Mouse (Mus musculus) telencephalon, adult 2 months (tissue): ENCODE data around the gene Gng3.
"Not testable (repeated sequence)": the region's sequence is repeated elsewhere in the genome, so short reads cannot be mapped to it uniquely, and the experiment has no call there.

Source experiments
- DNase-seq: peaks from one replicate; pipeline ENCODE4 v3.0.0-alpha.2; 2011; ENCODE audit warnings: low read depth, low spot score

The Gng3 gene

DNA sequence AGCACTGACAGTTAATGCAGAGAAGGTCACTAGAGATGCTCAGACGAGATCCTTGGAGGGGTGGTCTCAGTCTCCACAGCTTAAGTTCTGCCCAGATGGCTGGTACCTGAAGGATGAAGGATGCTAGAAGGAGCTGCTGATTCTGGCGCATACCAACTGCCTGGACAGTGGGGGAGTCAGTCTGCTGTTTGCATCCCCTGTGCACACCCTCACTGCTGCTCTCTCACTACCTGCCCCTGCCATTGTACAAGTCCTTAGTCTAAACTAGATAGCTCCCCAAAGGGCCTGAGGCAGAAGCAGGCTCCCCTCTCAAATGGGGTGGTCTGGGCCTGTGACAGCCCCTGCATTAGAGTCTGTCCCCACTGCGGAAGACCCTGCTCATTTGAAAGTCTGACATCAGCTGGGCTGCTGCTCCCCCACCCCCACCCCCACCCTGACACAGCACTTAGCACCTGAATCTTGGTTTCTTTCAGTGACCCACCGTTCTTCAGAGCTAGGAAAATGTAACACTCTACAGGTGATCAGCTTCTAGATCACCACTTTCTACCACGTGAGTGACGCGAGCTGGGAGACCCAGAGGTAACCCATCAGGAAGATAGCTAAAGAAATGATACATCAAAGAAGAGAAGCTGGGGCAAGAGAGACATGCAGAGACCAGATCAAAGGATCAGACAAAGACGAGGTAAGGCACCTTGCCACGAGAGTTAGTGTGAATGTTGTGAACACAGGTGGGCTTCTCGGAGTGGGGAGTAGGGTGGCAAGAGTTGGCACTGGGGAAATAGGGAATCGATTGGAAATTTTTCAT lies at the start of gene Gng3:
Gng3 (minus strand) TSS at position 92 of the 805 bp plus-strand sequence.
- peak; percentile 95 for DNase-seq

DNA sequence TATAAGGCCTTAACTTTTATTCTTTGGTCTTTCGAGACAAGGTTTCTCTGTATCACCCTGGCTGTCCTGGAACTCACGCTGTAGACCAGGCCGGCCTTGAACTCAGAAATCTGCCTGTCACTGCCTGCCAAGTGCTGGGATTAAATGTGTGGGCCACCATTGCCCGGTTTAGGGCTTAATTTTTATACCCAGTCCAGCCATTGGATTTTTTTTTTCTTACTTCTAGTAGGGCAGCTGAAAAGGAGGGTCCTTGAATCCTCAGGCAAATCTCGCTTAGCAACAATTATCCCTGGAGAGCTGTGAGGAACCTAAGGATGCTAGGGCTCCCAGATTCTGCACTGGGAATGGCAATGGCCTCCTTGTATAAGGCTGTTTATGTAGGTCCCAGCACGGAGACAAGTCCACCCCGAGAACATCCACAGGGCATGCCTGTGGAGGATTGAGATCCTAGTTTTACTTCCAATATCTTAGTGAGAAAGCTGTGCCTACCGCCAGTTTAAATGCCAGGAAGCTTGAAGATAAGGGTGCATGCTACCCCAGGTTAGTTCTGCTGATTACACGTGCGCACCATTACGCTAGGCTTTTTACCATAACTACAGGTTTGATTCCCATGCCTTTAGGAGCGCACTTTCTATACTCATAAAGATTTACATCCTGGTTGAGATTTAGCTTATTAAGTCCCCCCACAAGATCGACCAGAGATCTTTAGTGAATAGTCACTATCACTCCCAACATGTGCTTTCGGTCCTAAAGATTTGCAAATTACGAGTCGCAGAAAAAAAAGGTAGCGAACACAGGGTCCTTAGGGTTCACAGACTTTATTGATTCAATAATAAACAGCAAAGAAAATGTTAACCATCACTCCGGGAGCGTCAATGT lies 48.8 kb upstream of the Gng3 start:
- no peak for DNase-seq

DNA sequence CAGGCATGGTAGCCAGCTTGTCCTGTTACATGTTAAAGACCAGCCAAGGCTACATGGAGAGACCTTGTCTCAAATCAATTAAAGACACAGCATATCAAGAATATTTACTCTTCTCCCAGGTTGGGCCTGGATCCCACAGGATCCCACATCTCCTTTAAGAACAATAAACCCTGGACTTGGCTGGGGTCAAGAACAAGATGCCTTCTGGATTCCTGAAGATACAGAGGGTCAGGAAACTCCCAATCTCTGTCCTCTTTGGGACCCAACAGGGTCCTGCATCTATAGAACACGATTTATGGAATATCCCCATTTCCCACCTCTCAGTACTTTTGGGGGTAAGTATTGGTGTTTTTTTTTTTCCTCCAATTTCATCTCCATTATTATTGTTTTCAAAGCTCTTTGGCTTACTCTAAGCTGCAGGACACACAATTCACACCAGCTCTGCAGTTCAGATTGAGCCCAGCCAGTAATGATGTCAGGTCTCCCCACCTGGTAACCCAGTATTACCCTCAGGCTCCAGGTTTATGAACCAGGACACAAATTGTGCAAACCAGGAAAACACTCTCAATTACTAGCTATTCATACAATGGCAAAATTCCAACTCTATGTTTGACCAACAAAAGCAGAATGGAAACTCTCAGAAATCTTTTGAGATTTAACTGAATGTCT lies 48.1 kb upstream of the Gng3 start:
- DNase-seq: no peak

DNA sequence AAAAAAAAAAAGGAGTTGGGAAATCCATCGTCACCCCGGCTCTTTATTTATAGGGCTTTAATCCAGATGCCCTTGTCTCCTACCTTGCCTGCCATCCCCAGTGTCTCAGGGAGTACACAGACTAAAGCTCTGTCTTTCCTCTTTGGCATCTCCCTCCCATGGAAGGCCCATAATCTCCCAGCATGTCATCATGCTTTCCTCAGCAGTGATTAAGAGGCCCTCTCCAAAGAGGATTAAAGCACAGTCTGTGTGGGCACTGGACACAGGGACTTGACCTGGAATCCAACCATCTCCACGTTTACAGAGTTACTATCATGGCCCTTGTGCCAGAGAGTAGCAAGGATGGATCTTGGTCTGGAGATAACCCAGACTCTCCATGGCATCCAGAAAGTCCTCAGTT lies 44.6 kb upstream of the Gng3 start, which contains the start of the genes Lbhd1 and Gm49403:
Lbhd1 (plus strand) TSS at position 117 of the 400 bp plus-strand sequence.
Gm49403 (plus strand) TSS at position 315 of the 400 bp plus-strand sequence.
- DNase-seq: no peak

DNA sequence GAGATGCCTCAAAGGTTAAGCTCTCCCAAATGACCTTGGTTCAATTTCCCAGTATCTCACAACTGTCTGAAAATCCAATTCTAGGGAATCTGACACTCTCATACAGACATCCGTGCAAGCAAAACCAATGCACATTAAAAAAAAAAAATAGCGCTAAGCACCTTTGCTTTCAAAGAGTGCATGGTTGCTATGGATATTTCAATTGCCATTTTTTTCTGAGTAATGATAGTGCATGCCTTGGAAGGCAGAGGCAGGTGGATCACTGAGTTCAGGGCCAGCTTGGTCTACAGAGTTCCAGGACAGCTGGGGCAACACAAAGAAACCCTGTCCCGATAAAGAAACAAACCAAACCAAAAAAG lies 42.0 kb upstream of the Gng3 start:
- no peak for DNase-seq

DNA sequence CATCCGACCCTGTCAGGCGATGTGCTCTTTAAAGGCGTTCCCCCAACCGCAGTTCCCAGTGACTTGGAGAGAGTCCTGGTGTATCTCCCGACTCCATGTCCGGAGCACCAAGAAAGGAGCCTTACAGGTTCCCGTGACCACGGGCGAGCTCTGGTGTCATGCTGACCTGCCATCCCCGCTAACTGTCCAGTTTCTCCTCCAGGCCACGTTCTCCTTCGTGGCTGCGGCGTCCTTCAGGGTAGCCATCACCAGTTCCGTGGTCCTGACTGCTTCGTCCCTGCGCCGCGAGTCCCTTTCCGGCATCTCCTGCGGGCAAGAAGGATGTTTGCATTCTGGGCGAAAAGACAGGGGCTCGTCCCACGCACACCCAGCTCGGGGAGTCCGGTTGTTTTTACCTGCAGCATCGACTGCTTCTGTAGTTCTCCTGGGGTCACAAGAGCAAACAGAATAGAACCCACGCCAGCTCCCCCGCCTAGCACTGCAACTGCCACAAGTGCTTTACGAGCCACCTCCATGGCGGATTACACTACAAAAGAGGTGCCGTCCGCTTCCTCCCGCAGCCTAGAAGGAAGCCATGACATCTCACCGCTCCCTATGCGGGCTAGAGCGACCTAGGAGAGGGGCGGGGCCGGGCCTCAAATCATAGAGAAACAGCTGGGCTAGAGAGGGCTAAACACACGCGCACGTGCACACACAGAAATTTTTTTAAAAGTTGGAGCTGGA lies 41.5 kb upstream of the Gng3 start, which contains the start of gene Uqcc3:
Uqcc3 (minus strand) TSS at position 613 of the 723 bp plus-strand sequence.
- DNase-seq: peak; percentile 83

DNA sequence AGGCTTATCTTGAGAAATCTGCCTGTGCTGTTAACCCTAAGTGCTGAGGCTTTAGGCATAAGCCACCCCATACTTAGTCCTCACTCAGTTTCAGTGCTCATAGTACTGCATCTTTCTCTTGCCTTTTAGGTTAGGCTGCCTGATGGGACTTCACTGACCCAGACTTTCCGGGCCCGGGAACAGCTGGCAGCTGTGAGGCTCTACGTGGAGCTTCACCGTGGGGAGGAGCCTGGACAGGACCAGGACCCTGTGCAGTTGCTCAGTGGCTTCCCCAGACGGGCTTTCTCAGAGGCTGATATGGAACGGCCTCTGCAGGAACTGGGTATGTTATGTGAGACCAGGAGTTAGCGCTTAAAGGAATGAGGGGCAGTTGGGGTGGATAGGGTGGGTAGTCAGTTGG lies 36.0 kb upstream of the Gng3 start:
- DNase-seq: no peak

DNA sequence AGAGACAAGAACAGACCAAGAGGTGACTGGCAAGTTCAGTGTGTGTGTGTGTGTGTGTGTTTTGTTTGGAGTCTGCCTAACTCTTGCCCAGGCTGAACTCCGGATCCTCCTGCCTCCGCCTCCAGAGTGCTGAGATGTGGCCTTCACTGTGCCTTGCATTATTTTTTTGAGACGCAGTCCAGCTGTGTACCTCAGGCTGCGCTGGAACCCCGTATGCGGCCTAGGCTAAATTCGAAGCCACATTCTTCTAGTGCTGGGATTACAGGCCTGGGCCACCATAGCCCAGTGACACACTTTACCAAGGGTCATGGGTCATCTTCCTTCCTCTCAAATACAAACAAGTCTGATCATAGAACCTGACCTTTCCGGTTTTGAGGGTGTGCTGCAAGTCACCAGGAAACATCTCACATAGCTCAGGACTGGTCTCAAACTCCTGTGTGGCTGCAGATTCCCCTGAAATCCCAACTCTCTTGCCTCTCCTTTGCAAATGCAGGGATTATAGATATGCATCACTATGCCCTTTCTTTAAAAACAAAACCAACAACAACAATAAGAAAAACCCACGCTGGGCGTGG lies 33.4 kb upstream of the Gng3 start:
- DNase-seq: no peak

DNA sequence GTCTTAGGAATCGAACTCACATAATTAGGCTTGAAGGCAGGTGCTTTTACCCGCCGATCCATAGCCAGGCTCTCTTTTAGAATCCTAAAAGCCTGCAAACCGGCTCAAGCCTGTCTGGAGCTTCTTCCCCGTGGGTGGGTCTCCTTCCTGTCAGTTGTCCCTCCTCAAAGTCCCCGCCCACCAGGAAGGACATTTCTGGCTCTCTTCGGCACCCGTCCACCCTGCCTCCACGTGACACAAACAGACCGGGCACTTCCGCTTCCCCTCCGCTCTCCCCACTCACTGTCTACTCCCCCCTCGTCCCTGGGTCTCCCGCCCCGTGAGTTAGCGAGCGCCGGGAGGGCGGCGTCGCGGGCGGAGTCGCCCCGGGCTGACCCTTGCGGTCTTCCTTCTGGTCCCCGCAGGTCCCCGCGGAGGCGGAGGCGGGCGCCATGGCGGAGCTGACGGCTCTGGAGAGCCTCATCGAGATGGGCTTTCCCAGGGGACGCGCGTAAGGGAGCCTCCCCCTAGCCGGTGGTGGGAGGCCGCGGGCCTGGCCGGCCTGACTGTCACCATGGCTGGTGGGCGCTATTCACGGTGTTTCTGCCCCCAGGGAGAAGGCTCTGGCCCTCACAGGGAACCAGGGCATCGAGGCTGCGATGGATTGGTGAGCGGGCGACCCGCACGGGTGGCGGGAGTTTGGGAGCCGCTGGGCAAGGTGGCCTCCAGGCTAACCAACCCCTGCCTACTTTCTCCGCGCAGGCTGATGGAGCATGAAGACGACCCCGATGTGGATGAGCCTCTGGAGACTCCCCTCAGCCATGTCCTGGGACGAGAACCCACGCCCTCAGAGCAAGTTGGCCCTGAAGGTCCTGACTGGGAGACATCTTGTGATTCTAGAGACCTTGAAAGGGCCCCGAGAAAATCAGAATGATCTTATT lies 32.5 kb upstream of the Gng3 start, which contains the start of gene Ubxn1:
Ubxn1 (plus strand) TSS at position 230 of the 920 bp plus-strand sequence.
- peak; percentile 97 for DNase-seq

DNA sequence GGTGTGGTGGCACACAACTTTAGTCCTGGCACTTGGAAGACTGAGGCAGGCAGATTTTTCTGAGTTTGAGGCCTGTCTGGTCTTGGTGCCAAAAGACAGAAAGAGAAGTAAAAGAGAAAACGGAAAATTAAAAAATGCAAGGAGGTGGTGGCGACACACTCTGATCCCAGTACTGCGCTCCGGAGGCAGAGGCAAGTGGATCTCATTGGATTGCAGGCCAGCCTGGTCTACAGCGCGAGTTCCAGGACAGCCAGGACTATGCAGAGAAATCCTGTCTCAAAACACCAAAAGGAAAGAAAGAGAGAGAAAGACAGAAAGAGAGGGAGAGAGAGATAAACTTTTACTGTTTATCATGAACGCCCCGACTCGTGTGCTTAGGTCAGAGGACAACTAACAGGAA lies 31.8 kb upstream of the Gng3 start:
- DNase-seq: no peak

DNA sequence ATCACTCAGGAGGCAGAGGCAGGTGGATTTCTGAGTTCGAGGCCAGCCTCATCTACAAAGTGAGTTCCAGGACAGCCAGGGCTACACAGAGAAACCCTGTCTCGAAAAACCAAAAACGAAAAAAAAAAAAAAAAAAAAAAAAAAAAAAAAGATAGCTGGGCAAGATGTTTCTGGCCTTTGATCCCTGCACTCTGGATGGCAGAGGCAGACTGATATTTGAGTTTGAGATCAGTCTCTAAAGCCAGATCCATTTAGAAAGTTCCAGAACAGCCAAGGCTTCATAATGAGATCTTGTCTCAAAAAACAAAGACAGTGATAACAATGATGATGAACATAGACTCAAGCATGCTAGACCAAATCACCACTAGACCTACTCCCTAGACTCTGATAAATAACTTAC lies 31.4 kb upstream of the Gng3 start:
- not testable (repeated sequence) for DNase-seq

DNA sequence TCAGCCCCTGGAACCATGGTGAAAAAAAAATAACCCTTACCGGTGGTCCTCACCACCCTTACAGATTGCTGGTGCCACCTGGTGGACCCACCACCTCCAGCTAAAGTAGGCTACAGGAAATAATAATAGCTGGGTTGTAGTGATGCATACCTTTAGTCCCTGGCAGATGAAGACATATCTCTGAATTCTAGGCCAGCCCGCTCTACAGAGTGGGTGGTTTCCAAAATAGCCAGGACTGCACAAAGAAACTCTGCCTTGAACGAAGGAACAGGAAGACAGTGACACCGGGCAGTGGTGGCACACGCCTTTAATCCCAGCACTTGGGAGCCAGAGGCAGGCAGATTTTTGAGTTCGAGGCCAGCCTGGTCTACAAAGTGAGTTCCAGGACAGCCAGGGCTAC lies 25.3 kb upstream of the Gng3 start:
- DNase-seq: no peak

DNA sequence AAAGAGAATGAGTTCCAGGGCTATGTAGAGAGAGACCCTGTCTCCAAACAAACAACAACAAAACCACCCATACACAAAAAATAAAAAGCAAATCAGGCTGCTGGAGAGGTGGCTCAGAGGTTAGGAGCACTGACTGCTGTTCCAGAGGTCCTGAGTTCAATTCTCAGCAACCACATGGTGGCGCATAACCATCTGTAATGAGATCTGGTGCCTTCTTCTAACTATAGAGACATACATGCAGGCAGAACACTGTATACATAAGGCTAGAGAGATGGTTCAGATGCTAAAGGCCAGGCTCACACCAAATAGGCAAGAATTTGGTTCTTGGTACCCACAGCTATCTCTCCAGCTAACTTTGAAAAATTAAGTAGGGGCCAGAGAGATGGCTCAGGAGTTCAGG lies 20.0 kb upstream of the Gng3 start:
- no peak for DNase-seq

DNA sequence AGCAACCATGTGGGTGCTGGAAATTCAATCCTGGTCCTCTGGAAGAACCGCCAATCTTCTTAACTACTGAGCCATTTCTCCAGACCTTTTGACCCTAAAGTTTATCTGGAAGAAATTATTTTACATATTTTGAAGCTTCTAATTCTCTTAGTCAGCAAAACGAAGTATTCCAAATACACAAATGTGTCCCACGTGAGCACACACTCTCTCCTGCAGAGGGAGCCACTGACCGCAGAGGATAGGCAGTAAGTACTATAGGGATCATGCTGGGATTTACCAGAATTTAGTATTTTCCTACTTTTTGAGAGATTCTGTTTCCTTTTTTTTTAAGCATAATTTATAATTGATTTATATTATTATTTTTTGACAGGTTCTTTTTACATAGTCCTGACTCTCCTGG lies 18.7 kb upstream of the Gng3 start:
- no peak for DNase-seq

DNA sequence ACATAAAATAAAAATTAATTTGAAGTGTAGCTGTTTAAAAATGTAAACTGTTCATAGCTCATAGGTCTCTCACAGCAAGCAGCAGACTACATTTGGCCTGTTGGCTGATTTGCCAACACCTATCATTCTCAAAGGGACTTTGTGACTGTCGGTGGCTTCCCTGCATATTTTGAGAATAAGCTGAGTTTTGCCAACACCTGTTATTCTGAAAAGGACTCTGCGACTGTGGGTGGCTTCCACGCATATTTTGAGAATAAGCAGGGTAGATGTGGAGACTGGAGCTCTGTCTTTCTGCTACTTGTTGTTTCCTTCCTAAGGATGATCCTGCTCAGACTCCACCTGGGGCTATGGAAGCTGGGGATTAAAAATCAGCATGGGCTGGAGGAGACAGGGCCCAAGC lies 14.1 kb upstream of the Gng3 start:
- DNase-seq: no peak

DNA sequence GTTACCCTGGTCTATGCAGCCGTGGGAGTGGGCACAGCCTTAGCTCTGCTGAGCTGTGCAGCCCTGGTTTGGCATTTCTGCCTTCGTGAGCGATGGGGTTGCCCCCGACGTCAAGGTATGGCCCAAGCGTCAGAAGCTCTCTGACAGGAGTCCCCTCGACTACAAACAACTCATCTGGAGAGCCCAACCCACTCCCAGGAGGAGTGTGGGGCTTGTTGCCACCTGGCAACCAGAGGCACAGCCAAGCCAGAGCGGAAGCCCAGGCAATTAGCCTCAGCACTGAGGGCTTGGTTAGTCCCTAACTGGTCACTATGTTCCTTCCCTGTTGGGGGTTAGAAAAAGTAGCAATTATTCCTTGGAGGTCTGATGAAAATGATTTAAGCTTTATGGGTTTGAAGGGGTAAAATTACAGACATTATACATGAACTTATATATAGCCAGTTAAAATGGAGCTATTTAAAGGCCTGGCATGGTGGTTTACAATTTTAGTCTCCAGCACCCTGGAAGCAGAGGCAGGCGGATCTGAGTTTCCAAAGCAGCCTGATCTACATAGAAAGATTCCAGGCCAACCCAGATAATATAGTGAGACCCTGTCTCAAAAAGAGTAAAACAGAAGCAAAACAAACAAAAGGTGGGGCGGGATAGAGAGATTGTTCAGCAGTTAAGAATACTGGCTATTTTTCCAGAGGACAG lies 13.4 kb upstream of the Gng3 start:
- DNase-seq: no peak

DNA sequence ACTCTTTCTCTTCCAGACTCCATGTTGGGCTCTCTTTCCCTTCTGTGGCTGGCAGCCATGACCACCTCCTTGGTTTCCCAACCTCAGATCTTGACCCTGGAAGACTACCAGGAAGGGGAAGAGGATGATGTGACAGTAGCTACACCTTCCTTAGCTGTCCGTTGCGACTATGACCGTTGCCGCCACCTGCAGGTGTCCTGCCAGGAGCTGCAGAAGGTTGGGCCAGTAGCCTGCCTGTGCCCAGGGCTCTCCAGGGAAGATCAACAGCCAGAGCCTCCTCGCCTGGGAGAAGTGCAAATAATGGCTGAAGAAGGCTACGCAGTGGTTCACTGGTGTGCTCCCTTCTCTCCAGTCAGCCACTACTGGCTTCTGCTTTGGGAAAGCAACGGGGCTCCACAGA lies 12.6 kb upstream of the Gng3 start:
- no peak for DNase-seq

DNA sequence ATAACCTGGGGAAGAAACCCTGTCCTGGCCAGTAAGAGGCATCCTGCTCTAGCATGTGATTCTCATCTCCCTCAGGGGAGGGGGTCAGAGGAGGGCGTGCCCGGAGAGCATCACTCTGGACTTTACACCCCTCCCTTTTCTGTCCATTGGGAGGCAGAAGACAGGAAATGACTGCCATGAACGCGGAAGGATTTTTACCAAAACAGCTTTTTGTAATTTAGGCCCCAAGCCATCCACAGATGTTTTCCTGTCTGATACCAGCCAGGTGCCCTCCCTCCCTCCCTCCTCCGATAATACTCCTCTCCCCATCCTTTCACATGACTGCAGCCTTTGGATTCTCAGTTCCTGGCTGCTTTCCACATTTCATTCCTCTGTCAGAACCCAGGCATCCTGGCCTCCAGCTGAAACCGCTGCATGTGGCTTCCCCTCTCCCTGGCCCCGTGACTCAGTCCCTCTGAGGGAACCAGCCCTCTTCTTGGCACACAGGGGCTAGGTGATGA lies 11.5 kb upstream of the Gng3 start, which contains the start of gene Lrrn4cl:
Lrrn4cl (plus strand) TSS at position 367 of the 500 bp plus-strand sequence.
- DNase-seq: no peak

DNA sequence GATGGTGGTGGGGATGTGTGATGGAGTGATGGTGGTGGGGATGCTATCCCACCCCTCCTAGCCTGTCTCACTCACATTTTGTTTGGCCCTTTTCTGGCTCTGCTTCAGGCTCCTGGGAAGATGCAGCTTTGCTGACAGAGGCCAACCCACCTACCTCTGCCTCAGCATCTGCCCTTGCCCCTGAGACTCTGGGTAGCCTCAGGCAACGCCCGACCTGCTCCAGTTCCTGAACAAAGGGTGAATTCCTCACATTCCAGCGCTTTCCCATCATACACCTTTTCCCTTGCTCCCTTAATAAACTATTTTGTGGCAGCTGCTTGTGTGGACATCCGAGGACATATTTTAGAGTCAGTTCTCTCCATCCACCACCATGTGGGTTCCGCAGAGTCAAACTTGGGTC lies 9.4 kb upstream of the Gng3 start:
- no peak for DNase-seq
